Mouse (Mus musculus) embryo, embryonic 10 days (tissue): ENCODE measurements around the gene Ttc27.
"Not testable (repeated sequence)": the region's sequence is repeated elsewhere in the genome, so short reads cannot be mapped to it uniquely, and the experiment has no call there.

Experiments
- DNase-seq: peaks from one replicate; pipeline ENCODE4 v3.0.0-alpha.2; 2015; ENCODE audit warnings: low spot score

Ttc27 gene

DNA sequence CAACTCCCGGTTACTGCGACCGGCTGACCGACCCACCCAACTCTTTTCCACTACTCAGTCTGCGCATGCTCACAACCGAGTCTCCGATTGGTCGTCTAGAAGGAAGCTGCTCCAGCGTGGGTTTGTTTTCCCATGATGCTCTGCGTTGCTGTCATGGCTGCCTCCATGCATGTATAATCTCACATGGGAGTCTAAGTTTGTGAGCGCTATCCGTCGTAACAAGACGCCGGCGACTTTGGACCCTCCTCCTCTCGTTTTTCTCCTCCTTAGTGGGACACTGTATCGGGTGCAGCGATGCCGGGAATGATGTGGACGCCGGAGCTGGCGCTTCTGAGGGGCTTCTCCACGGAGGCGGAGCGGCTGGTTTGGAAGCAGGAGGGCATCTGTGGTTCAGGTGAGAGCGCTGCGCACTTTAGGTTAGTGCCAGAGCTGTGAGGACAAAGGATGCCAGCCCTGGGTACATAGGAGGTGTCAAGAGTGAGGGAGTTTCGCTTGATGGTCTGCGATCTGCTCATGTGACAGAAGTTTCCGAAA, at the start of gene Ttc27:
Ttc27 (plus strand) TSS at position 115 of the 534 bp plus-strand sequence.
- peak; percentile 99 for DNase-seq

DNA sequence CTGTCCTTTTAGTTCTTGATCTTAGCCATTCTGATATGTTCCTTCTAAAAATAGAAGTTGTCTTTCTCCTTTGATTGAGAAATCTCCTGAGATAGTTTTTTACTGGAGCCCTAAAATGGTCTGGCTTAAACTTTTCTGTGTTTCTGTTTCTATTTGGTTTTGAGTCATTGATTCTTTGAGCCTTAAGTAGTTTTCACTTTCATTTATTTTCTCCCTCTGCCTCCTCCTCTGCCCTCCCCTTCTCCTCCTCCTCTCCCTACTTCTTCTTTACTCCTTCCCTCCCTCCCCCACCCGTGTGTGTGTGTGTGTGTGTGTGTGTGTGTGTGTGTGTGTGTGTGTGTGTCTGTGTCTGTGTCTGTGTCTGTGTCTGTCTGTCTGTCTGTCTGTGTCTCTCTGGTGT, 49.5 kb upstream of the Ttc27 start:
- DNase-seq = no peak

DNA sequence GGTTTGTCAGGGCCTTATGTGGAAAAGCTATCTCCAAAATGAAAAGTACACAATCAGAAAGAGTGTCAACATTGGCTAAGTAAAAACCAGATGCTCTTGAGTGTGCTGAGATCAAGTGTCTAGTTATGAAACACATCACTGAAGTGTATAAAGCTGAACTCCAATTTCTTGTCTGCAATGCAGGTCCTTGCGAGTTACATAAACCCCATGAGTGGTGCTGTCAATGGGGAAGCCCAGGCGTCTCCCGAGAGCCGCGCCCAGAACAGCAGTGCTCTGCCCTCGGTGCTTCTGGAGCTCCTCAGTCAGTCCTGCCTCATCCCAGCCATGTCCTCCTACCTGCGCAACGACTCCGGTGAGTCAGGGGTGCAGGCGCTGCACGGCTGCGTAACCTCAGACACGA, 47.5 kb upstream of the Ttc27 start:
- no peak for DNase-seq

DNA sequence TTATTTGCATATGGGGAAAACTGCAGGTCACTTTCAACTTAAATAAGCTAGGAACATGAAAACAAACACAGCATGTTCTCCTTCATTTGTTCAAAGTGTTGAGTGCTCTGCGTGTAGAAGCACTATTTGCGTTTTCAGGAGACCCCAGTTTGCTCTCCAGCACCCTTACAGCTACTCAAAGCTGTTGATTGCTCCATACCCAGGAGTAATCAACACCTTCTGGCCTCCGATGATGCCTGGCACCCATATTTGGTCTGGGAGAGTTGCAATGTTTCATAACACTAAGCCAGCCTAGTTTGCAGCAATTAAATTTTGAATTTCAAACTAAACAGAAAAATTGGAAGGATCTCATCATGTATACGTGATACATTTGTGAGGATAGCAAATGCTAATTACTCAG, 45.1 kb upstream of the Ttc27 start:
- DNase-seq = no peak

DNA sequence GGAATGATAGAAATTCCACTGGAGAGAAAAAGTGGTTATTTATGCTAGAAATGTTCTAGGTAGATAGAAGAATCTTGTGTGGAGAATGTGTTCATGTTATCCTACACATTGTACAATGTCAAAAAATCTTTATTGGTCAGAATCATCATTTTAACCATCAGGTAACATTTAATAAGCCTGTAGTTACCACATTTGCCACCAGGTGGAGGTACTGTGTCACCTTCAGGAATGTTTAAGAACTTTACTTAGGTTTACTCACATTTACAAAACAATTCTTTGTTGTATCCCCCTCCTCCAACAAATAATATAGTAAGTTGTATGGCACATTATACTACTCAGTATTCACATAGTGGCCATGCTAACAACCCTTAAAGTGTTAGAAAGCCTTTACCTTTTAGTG, 44.3 kb upstream of the Ttc27 start:
- DNase-seq = peak; percentile 65

DNA sequence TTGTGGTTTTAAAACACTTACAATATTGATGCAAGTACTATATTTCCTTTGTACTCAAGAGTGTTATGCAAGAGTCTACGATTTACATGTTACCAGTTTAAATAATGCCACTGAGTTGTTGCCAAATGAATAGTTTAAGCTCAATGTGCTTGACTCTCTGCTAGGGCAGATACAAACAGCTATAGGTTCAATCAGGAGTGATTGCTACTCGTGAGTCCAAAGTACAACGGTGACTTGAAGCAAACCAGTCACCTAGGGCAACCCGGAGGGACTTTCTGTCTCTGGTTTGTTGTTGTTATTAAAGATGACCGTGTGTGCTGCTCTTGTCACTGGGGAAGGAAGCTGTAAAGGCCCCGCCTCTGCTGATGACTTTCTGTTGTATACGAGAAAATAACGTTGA, 39.5 kb upstream of the Ttc27 start:
- DNase-seq = no peak

DNA sequence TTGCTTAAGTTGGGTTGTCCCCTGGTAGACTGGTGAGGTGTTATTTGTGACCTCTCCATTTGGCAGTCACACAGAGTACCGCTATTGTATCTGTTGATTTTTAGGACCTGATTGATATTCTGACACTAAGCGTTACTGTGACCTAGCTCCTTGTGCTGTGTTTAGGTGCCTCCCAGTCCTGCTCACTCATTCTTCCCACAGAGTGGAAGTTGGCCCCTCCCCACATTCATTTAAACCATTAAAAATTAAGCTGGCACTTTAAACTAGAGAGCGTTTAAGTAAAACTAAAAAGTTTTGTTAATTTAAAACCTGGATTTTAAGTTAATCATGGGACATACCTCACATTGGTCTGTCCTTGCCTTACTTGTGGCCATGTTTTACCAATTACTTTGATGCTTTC, 32.6 kb upstream of the Ttc27 start:
- DNase-seq = no peak

DNA sequence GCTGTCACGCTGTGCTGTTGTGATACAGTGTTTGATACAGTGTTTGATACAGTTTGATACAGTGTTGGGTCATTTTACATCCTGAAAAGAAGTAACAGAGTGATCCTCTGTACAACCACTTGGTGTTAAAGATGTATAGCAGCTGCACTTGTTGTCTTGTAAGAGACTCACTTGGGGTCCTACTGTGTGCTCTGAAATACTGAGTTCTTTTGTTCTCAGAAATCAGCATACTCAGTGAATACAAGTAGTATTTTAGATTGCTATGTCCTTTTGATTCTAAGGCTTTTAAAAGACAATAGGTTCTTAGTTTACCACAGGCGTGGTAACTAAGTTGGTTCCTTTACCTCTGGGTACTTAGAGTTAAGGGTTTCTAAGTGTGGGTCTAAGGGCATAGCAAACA, 29.0 kb upstream of the Ttc27 start:
- no peak for DNase-seq

DNA sequence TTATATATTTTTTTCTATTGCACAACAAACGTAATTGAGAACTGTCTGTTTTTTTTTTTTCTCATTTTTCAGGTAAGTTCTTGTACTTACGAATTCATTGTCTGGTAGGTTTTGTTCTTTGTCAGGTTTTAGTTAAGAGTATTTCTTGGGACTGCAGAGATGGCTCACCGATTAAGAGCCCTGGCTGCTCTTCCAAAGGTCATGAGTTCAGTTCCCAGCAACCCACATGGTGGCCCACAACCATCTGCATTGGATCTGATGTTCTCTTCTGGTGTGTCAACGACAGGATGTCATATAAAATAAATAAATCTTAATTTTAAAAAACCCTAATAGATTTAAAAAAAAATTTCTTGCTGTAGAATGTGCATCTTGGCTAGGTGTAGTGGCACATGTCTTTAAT, 28.1 kb upstream of the Ttc27 start:
- DNase-seq = no peak

DNA sequence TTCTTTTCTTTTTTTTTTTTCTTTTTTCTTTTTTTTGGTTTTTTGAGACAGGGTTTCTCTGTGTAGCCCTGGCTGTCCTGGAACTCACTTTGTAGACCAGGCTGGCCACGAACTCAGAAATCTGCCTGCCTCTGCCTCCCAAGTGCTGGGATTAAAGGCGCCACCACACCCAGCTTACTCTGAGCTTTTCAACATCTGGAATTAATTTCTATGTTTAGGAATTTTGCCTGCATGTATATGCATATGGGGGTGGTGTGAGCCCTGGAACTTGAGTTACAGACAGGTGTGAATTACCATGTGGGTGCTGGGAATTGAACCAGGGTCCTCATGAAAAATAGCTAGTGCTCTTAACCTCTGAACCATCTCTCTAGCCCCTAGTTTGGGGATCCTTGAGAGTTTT, 15.9 kb upstream of the Ttc27 start:
- not testable (repeated sequence) for DNase-seq

DNA sequence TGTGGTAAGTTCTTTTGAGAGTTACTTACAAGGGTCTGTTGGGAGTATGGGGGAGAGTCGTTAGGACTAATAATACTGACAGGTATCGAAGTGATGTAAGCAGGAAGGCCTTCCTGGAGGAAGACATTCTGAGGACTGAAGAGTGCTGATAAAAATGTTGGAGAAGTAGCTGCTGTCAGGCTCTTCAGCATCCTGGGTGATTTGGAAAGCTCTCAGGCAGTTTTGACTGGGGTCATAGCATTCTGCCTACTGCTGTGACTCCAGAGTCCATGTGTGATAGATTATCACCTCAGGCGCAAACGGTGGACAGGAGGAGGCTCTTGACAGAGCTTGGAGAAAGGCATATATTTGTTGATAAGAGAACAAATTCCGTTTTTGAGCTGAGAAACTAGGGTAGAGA, 12.1 kb upstream of the Ttc27 start:
- DNase-seq = no peak

DNA sequence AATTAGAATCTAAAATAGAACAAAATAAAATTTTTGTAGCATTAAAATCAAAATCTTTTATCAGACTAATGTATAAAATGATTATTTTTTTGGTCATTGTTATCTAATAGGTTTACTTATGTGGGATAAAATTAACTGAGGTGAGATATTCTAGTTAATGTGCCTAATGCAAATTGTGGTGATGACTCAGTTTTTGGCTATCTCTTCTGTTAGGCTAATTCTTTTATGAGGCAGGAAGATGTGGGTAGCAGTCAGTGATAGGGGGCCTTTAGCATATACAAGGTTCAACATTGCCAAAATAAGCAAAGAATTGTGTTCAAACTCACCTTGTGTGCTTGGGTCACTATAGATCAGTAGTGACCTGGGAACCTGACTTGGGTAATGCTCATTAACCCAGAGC, 10.9 kb upstream of the Ttc27 start:
- no peak for DNase-seq

DNA sequence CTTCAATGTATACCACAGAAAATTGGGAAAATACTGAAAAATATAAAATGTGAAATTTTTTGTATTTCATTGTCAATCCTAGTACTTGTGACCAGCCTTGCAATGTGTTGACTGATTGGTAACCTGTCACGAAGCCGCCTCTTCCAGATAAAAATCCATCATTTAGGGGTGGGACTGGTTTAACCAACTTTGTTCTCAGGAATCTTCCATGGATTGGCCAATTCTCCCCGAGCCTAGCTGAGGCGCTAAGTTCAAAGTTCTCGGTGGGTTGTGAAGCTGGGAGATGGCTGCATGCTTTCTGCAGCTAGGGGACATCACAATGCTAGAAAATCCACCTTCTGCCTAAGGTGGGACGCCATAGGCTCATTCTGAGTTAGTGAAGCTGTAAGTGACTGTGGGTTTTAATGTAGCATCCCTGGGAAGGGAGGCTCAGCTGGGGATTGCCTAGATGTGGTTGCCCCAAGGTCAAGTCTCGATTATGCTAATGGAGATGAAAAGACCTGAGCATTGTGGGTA, 9.8 kb upstream of the Ttc27 start:
- DNase-seq = no peak

DNA sequence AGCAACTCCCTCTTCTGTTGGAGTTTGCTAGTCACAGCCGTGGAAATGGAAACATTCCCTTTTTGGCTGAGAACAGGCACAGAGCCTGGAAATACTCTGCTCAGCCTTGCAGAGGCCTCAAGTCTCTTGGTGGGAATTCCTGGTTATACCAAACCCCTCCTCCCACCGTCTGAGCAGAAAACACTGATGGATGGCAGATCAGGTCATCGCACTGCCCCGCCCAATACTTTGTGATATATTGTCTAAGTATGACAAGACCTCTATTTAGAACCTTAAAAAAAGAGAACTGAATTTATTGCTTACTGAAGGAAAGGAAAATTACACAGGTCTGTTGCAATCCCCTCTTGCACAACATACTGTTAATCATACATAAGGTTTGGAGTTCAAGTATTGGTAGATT, 6.8 kb upstream of the Ttc27 start:
- no peak for DNase-seq

DNA sequence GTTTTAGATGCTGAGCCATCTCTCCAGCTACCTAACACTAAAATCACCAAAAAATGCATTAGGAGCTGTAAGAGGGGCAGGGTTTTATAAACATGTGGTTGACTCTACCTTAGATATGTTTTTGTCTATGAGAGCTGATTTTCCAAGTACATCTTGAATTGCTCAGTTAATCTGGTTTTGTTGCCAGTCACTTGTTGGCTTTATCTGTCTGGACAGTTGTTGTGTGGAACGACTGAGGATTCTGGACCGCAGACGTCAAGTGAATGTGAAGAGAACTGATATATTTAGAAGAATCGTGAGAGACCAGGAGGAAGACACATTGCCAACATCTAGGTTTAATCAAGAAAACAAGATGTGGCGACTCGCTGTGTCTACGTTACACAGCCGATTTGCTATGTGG, 5.9 kb upstream of the Ttc27 start:
- DNase-seq = no peak

DNA sequence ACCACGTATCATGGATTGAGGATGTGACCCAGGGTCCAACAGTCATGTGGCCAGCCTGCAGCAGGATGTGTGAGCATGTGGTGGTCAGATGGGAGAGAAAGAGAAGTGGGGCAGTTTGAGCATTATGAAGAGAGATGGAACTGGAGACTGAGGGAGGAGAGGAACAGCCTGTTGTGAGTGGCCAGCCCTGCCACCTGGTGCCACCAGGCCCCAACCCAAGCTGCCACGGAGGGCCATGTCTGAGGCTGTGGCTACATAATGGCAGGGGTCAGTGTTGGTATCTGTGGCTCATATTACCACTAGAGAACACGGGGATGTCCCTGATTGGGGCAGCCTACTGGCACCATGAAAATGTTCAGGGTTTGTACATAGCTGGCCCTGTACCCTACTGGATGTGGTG, 2.4 kb upstream of the Ttc27 start:
- no peak for DNase-seq

DNA sequence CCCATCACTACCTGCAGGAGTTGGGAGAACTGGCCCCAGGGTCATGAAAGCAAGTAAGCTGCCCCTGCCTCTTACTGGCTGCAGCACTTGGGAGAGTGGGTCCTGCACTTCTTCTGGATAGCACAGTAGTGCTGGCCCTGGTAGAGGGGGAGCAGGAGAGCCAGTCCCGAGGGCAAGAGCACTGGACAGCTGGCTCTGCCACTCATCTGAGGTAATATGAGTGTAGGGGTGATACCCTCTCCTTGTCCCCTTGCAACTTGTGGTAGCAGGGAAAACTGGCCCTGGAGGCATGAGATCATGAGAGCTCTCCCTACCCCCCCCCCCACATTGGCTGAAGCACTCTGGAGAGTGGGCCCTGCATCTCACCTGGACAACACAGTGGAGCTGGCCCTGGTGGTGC, 1.8 kb upstream of the Ttc27 start:
- no peak for DNase-seq

DNA sequence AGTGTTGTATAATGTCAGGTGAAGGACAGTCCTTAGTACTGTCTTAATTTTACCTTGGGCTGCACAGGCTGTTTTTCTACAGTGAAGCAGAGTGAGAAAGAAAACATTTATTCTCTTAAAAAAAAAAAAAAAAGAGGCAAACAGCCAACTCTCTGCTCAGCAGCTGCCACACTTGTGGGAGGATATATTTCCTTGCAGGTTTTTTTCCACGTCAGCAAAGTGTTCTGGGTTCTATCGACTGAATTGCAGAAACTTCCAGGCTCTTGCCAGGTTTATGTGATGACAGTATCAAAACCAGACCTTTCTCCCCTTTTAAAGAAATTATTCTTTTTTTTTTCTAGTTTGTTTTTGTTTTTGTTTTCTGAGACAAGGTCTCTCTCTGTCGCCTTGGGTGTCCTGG, 889 bp upstream of the Ttc27 start:
- no peak for DNase-seq

DNA sequence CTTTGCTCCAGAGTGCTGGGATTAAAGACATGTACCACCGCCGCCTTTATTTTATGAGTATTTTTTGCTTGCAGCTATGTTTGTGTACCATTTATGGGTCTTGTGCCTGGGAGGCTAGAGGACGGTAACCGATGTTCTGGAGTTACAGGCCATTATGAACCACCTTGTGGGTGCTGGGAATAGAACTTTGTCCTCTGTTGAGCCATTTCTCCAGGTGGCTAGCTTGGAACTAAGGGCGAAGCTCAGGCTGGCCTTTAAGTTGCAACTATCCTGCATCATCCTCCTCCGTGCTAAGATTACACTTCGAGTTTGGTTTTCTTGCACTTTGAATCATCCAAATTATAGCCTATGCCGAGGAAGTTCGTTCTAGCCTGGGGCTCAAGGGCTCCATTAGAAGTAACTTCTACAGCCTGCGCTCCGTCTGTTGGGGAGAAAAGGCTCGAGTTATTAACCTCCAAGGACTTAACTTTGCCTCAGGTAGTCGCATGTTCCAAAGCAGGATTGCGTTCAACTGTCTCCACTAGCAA, 378 bp upstream of the Ttc27 start:
- DNase-seq = no peak

DNA sequence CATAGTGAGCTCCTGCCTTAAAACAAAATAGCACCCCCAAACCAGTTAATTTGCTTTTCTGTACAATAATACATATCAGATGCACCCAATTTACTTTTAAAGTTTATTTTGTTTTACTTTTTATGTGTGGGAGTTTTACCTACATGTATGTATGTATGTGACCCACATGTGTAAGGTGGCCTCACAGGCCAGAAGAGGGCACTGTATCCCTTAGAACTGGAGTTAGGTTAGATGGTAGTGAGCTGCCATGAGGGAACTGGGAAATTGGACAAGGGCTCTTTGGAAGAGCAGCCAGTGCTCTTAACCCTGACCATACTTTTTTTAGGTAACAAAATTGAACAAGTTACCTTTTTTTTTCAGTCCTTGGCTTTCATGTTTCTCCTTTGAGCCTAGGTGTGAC, 15.3 kb downstream of the Ttc27 start:
- peak; percentile 47 for DNase-seq

DNA sequence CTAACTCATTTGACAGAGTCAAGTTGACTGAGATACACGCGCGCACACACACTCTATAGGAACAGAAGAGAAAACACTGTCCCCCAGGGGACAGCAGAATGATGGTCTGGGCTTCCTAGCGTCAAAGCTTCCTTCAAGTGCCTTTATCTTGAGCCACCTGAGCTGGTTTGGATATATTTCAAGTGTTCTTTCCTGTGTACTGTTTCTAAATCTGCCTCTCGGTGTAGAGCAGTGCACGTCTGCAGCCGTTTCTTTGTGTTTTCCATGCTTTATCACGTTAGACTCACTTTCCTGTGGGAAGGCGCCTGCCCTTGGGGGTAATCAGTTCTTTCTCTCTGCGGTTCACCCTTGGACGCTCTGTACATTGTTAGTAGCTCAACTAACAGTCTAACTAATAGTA, 17.9 kb downstream of the Ttc27 start:
- no peak for DNase-seq

DNA sequence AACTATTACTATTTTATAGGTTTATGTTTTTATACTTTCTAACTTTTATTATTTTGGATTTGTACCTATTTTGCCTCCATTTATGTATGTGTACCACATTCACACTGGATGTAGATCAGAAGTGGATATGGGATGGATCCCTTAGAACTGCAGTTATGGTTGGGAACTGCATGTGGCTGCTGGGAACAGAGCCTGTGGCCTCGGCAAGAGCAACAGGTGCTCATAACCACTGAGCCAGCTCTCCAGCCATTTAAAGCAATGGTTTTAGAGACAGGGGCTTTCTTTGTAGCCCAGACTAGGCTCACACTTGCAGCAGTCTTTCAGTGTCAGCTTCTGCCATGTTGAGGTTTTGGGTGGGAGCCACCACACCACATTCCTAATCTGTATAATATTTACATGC, 32.1 kb downstream of the Ttc27 start:
- DNase-seq = no peak

DNA sequence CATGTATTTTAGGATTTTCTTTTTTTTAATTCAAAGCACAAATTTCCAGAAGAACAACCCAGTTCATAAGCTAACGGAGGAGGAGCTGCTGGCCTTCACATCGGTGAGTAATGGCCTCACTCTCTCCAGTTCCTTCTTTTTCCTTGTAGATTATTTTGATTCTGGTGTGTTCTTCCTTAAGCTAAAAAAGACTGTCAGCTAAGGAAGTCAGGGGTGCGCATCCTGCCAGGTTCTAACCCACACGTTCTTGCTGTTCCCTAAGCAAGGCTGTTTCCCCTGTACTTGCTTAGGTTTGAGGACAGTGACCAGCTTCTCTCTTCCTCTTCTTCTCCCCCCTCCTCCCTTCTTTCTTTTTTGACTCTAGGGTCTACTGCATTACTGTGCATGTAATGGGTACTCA, 33.5 kb downstream of the Ttc27 start:
- DNase-seq = no peak

DNA sequence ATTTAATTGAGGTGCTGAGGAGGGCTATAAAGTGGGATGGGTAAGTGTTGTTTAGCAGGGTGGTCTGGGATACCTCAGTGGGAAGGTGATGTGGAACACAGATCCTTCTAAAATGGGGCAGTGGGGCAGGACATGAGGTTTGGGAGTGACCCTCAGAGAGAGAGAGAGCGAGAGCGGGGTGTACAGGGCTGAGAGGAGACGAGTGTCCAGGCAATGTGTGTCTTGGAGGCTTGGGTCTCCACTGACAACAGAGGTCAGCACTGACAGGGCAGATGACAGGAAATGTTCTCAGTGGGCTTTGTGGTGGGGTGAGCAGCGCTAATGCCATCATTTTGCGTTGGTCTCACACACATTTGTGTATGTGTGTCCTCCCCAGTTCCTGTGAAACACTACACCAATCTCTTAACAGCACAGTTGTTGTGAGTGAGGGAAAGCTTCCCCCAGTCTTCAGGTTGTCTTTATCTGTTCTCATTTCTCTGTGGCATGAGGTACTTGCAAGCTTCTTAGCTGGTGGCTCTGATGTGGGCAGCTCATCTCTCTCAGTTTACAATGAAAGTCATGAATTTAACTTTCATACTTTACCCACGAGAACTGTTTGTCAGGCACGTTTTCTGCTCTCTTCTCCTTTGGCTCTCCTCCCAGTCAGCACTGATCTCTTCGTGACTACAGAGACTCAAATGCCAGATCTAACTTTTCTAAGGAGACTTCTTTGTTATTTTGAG, 35.5 kb downstream of the Ttc27 start:
- DNase-seq = no peak
